Mouse (Mus musculus) embryonic facial prominence, embryonic 13.5 days (tissue): ENCODE measurements at regions not wholly inside any gene's neighbourhood (a gene's known extent, or its start where the extent isn't known, plus 50 kb on each side); places are given as distances from the start of the nearest gene placed in this dataset.

Experiments
- ATAC-seq: fragments of 200-750 bp; cut with Nextera tagmentation; 2 replicates; pipeline ENCODE4 v1.8.0; 2017; ENCODE audit warnings: low read depth; ENCODE audit not compliant: insufficient number of reproducible peaks, insufficient read depth, low FRiP score, low TSS enrichment
- H3K27ac ChIP-seq: fragments of 300-500 bp; sonication (generic); 2 replicates; pipeline ENCODE4 v1.5.1; 2015; ENCODE audit warnings: moderate library complexity, mild to moderate bottlenecking, inconsistent platforms
- H3K27me3 ChIP-seq: fragments of 300-500 bp; sonication (generic); 2 replicates; pipeline ENCODE4 v1.6.1; 2015; ENCODE audit warnings: mild to moderate bottlenecking, inconsistent platforms
- H3K36me3 ChIP-seq: fragments of 300-500 bp; sonication (generic); 2 replicates; pipeline ENCODE4 v1.6.1; 2015; ENCODE audit warnings: mild to moderate bottlenecking, inconsistent platforms
- H3K4me1 ChIP-seq: fragments of 300-500 bp; sonication (generic); 2 replicates; pipeline ENCODE4 v1.6.1; 2015; ENCODE audit warnings: inconsistent platforms
- H3K4me2 ChIP-seq: fragments of 300-500 bp; sonication (generic); 2 replicates; pipeline ENCODE4 v1.6.1; 2015; ENCODE audit warnings: moderate library complexity, mild to moderate bottlenecking, inconsistent platforms
- H3K4me3 ChIP-seq: fragments of 300-500 bp; sonication (generic); 2 replicates; pipeline ENCODE4 v1.5.1; 2015; ENCODE audit warnings: mild to moderate bottlenecking, inconsistent platforms
- H3K9ac ChIP-seq: fragments of 300-500 bp; sonication (generic); 2 replicates; pipeline ENCODE4 v1.6.1; 2015; ENCODE audit warnings: mild to moderate bottlenecking, inconsistent platforms
- H3K9me3 ChIP-seq: fragments of 300-500 bp; sonication (generic); 2 replicates; pipeline ENCODE4 v1.6.1; 2016; ENCODE audit warnings: inconsistent platforms
- WGBS: fragments of 180-500 bp; shearing (Covaris S2); methylation state at CpG from one replicate; pipeline ENCODE4 v1.1.7; 2015; ENCODE audit warnings: mixed read lengths; 5-methylcytosine and 5-hydroxymethylcytosine counted together

- Histone ChIP-seq H3K27me3 (no peaks in the 10 kb centered on the region), H3K4me1 (peaks cover 4% of the 10 kb centered on the region; the same call in 1 of the 2 replicates), H3K4me2 (no peak overlapping the region), H3K9ac (no peak overlapping the region), H3K27ac (no peak overlapping the region), H3K9me3 (no peaks in the 10 kb centered on the region), H3K4me3 (no peak overlapping the region), H3K36me3 (no peaks in the 10 kb centered on the region)
- ATAC-seq = no peak
- 76% methylated on average over 4 of the region's 4 CpGs for WGBS
These were observed 221.2 kb upstream of the Id2 start for GRCm38 (mm10) chr12:25318072-25318671.

GRCm38 (mm10) chr12:25315969-25316368 is 219.0 kb upstream of the Id2 start:
- H3K9me3 ChIP-seq = no peaks in the 10 kb centered on the region
- H3K36me3 ChIP-seq = no peaks in the 10 kb centered on the region
- H3K4me2 ChIP-seq = no peak overlapping the region
- no peak for ATAC-seq
- no peak overlapping the region for H3K4me3 ChIP-seq
- H3K4me1 ChIP-seq = peaks cover 4% of the 10 kb centered on the region; the same call in 1 of the 2 replicates
- H3K27me3 ChIP-seq = no peaks in the 10 kb centered on the region
- 59% methylated on average over 1 of the region's 1 CpGs for WGBS
- no peak overlapping the region for H3K27ac ChIP-seq
- H3K9ac ChIP-seq = no peak overlapping the region

DNA sequence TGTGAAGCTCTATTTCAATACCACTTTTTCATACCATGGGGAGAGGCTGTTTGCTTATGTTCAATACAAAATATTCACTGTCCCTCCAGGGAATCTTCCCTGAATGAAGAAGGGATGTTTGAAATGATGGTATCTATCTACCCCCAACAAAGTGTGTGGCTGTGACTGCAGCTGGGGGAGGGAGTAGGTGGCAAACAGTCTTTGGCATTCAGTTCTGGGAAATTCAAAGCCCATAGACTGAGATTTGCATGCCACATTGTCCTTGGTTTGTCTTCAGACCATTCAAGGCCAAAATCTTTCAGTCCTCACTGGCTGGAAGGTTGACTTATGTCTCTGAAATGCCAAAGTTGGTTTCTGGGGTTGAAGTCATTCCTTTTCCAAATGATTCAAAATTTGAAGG is 216.3 kb upstream of the Id2 start:
- H3K4me3 ChIP-seq = no peak overlapping the region
- peaks cover 10% of the 10 kb centered on the region for H3K4me1 ChIP-seq
- no peak for ATAC-seq
- no peaks in the 10 kb centered on the region for H3K27me3 ChIP-seq
- H3K36me3 ChIP-seq = no peaks in the 10 kb centered on the region
- H3K27ac ChIP-seq = no peak overlapping the region
- H3K9me3 ChIP-seq = no peaks in the 10 kb centered on the region
- no peak overlapping the region for H3K4me2 ChIP-seq
- no peak overlapping the region for H3K9ac ChIP-seq

- no peak for ATAC-seq
- 68% methylated on average over 2 of the region's 2 CpGs for WGBS
These were observed 215.4 kb upstream of the Id2 start for GRCm38 (mm10) chr12:25312390-25312789.

DNA sequence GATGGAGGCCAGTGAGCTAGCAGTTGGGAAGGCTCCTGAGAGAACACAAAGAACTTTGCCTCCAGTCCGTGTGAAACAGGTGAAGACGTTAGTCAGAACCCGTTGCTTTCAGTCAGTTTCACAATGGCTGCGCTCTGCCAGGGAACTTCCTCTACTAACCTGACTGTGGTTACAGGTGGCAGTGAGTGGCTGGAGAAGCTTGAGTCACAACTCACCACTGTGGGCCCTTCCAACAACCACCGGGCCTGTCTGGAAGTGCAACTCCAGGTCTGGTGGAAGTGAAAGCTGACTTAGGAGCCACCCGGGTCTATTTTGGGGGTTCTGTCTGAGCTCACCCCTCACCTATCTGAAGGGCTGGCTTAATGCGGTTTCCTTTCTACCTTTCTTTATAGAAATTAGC is 214.8 kb upstream of the Id2 start:
- Histone ChIP-seq H3K27me3 (no peaks in the 10 kb centered on the region), H3K4me2 (no peak overlapping the region), H3K36me3 (no peaks in the 10 kb centered on the region), H3K4me3 (no peak overlapping the region), H3K27ac (no peak overlapping the region), H3K9ac (no peak overlapping the region), H3K4me1 (peaks cover 10% of the 10 kb centered on the region), H3K9me3 (no peaks in the 10 kb centered on the region)
- WGBS = 89% methylated on average over 7 of the region's 7 CpGs
- no peak for ATAC-seq

More at GRCm38 (mm10) chr12:25312390-25312789, 215.4 kb upstream of the Id2 start:
- no peaks in the 10 kb centered on the region for H3K9me3 ChIP-seq
- H3K4me3 ChIP-seq = no peak overlapping the region
- no peaks in the 10 kb centered on the region for H3K36me3 ChIP-seq
- H3K27ac ChIP-seq = no peak overlapping the region
- no peak overlapping the region for H3K4me2 ChIP-seq
- H3K9ac ChIP-seq = no peak overlapping the region
- H3K4me1 ChIP-seq = peaks cover 10% of the 10 kb centered on the region
- no peaks in the 10 kb centered on the region for H3K27me3 ChIP-seq

DNA sequence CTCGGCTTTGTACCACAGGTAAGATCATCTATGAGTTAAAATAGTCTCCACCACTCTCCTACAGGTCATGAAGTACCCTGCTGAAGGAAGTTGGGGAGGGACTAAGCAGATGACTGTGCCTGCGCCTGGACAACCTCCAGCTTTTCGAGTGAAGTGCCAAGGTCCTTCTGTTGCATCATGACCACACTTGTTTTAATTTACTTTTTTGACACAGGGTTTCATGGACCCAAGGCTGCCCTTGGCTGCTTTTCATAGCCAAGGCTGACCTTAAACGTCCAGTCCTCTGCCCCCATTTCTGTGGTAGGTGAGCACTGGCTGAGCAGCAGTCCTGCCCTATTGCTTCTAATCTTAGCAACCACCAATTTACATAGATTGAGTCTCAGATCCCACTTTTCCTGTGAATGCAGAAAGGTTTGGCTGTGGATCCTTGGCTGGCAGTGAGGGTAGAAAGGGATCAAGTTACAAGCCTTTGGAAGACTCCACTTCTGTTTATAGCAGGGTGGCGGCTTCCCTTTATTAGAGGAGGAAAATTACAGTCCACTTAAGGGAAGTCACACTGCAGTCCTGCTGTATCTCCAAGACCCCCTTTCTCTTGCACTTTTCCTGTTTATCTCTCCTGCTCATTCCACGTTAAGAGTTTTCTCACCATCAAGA is 213.5 kb upstream of the Id2 start:
- WGBS = 53% methylated on average over 6 of the region's 6 CpGs
- no peaks in the 10 kb centered on the region for H3K9me3 ChIP-seq

DNA sequence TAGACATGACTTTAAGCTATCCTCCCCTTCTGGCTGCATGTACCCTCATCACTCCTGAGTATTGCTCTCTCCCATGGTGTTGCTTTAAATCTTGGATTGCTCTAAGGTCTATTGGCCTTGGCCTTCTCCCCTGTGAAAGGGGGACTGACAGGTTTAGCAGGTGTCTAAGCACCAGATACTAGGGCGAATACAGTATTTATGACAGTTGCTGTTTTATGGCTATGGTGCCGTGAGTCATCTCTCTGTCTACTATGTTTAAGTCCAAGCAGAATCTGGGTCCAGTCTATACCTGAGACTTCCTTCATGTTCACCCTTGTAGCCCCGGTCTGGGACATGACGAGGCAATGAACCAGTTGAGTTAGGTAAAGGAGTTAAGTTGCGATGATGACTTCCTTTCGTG is 212.3 kb upstream of the Id2 start:
- no peak overlapping the region for H3K4me2 ChIP-seq
- no peak for ATAC-seq
- H3K4me1 ChIP-seq = peaks cover 6% of the 10 kb centered on the region; the same call in 1 of the 2 replicates
- no peak overlapping the region for H3K9ac ChIP-seq
- H3K9me3 ChIP-seq = no peaks in the 10 kb centered on the region
- H3K4me3 ChIP-seq = no peak overlapping the region
- WGBS = 96% methylated on average over 6 of the region's 6 CpGs
- H3K27ac ChIP-seq = no peak overlapping the region
- no peaks in the 10 kb centered on the region for H3K36me3 ChIP-seq
- no peaks in the 10 kb centered on the region for H3K27me3 ChIP-seq

More for the DNA sequence above, 213.5 kb upstream of the Id2 start:
- Histone ChIP-seq H3K9ac (no peak overlapping the region), H3K4me2 (no peak overlapping the region), H3K4me3 (no peak overlapping the region), H3K27ac (no peak overlapping the region), H3K4me1 (peaks cover 6% of the 10 kb centered on the region; the same call in 1 of the 2 replicates), H3K36me3 (no peaks in the 10 kb centered on the region), H3K27me3 (no peaks in the 10 kb centered on the region)
- ATAC-seq = no peak

- Histone ChIP-seq H3K27me3 (no peaks in the 10 kb centered on the region), H3K4me3 (no peak overlapping the region), H3K9me3 (no peaks in the 10 kb centered on the region), H3K36me3 (no peaks in the 10 kb centered on the region), H3K27ac (no peak overlapping the region), H3K4me1 (peaks cover 7% of the 10 kb centered on the region; the same call in 1 of the 2 replicates), H3K4me2 (no peak overlapping the region), H3K9ac (no peak overlapping the region)
- no peak for ATAC-seq
- 82% methylated on average over 12 of the region's 12 CpGs for WGBS
These were observed 209.1 kb upstream of the Id2 start for GRCm38 (mm10) chr12:25305764-25306653.

DNA sequence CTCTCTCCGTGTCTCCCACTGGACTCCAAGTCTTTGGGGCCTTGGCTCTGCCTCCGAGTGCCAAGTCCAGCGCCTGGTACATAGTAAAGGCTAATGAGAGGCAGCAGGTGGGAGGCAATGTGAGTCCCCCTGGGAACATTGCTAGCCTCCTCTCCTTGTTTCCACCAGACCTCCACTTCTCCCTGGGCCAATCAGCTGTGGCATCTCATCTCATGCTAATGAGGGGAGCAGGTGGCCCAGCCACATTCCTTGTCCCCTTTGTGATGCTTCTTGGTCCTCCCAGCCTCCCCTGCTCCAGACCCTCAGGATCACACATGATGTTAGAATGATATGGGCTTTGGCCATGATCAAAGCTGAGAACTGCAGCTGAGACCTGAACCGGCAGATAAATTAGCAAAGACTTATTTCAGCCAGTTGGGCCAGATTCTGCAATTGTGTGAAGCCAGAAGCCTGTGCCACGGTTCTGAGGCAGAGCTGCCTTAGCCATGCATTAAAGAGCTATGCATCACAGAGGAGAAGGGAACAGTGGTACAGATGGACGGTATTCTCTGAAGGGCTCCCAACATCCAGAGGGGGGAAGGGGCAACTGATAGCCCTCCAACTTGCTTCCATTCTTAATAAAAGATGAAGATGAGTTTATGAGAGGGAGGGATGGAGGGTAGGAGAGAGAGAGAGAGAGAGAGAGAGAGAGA is 208.0 kb upstream of the Id2 start:
- Histone ChIP-seq H3K27ac (no peak overlapping the region), H3K9me3 (no peaks in the 10 kb centered on the region), H3K9ac (no peak overlapping the region), H3K4me3 (no peak overlapping the region), H3K36me3 (no peaks in the 10 kb centered on the region), H3K4me1 (peaks cover 6% of the 10 kb centered on the region), H3K27me3 (no peaks in the 10 kb centered on the region), H3K4me2 (no peak overlapping the region)
- 60% methylated on average over 6 of the region's 6 CpGs for WGBS
- ATAC-seq = no peak

DNA sequence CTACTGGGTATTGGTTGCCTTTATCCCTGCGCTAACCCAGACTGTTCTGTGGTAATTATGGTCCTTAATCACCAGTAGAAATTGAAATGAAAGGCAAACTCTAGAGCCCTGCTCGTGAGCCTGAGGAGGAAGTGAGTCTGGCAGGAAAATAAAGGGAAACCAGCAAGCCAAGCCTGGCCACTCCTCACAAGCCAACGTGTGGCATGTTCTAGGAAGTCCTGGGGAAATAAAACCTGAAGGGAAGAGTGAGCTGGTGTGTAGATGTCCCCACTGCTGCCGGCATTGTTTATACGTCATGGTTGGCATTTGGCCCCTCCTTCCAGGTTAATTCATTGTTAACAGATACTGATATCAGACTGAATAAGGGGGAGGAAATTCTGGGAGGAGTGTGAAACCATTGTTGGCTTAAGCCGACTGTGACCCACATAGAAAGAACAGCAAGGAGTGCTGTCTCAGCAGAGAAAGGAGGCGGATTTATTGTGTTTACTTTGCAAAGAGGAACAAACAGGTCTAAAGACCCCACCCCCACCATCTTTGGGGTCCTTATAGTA is 206.6 kb upstream of the Id2 start:
- H3K27me3 ChIP-seq = no peaks in the 10 kb centered on the region
- H3K27ac ChIP-seq = no peak overlapping the region
- H3K9me3 ChIP-seq = no peaks in the 10 kb centered on the region
- H3K4me1 ChIP-seq = peaks cover 11% of the 10 kb centered on the region
- WGBS = 50% methylated on average over 7 of the region's 7 CpGs
- H3K36me3 ChIP-seq = no peaks in the 10 kb centered on the region
- no peak overlapping the region for H3K4me2 ChIP-seq
- H3K4me3 ChIP-seq = no peak overlapping the region
- no peak overlapping the region for H3K9ac ChIP-seq
- ATAC-seq = no peak

- Histone ChIP-seq H3K27me3 (no peaks in the 10 kb centered on the region), H3K4me2 (no peak overlapping the region), H3K4me3 (no peak overlapping the region), H3K27ac (no peak overlapping the region), H3K9me3 (no peaks in the 10 kb centered on the region), H3K36me3 (no peaks in the 10 kb centered on the region), H3K9ac (no peak overlapping the region), H3K4me1 (peaks cover 11% of the 10 kb centered on the region)
- no peak for ATAC-seq
- 68% methylated on average over 9 of the region's 9 CpGs for WGBS
These were observed 204.0 kb upstream of the Id2 start for GRCm38 (mm10) chr12:25300804-25301390.
